Mouse (Mus musculus) kidney, adult 2 months (tissue): Measurements from ENCODE around the gene H2afy2.

Experiments used
- CTCF ChIP-seq: fragments of 200-500 bp; conservative IDR thresholded peaks from 2 replicates; pipeline ENCODE4 v1.5.1; 2011; ENCODE audit warnings: low read depth, mild to moderate bottlenecking, control low read depth, low read length, moderate library complexity, mixed read lengths; ENCODE audit not compliant: insufficient read depth, insufficient read length
- POLR2A ChIP-seq: fragments of 200-500 bp; IDR thresholded peaks from one replicate; pipeline ENCODE4 v1.6.1; 2011; ENCODE audit warnings: low read depth, low read length, control low read depth

DNA sequence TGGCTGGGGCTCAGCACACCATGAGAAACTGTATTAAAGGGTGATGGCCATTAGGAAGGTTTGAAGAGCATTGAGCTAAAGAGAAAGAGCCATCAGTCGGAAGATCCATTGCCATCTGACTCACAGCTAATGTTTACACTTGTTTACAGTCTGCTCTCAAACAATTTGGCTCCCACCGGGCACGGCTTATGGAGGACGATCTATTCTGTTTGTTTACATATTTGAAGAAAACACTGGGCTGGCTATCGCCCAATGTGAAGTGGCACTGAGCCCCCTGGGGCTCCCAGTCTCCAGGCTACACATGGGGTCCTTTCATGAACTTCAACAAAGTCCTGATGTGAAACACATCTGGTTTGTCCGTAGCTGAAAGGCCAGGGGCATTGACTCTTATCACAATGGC, 17.1 kb downstream of the H2afy2 start:
- no peak for TF ChIP-seq CTCF
- no peak for TF ChIP-seq POLR2A
